Mouse (Mus musculus): Measurements from ENCODE around the gene Arid3a. TPM values are rescaled to one million over a fixed set of nuclear protein-coding genes. Genes with fewer than 3 reads are reported as not detected.
A peak's percentile ranks its signal among the peaks of the same experiment; 100 is the strongest.

The Arid3a gene
- polyA plus RNA-seq, 1 experiment from 2014 or later = 19.4 TPM

DNA sequence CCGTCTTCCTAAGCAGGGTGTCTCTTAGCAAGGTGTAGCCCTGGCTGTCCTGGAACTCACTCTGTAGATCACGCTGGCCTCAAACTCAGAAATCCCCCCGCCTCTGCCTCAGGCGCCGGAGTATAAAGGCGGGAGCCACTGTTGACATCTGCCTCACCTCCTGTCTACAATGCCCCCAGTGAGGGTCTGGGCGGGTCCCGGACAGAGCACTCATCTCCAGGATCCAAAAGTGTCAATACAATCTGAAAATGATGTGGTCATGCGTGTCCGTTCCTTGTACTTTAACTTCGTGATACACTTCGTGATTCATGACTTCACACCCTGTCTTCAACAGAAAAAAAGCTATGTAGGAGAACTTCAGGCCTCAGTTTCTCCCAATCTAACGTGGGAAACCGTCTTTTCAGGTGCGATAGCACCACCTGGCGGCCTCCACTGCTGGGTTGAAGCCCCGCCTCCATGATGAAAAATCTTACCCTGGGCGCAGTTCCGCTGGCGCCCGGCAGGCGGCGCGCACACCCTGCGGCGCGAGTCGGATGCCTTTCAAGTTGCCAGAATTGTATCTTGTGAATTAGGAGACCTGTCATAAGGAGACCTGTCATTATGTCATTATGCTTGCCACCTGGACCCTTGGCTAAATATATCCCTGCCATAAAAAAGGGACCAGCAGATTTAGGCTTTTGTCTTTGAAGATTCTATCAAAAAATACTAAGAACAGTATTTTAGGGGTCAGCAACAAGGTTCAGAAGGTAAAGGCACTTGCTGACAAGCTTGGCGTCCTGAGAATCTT, 1.7 kb upstream of the Arid3a start:
- H3K9me3 ChIP-seq (ENCODE audit: control insufficient read depth, low read length) = no peaks in the 10 kb centered on the region
- WGBS = 14% methylated on average over 29 of the region's 29 CpGs
- no peak for ATAC-seq
- H3K4me3 ChIP-seq (ENCODE audit: low read length) = no peak overlapping the region; the same call in 1 of the 2 replicates
- H3K9ac ChIP-seq (ENCODE audit: low read depth, low read length) = peak overlapping the region; percentile 100; the same call in 1 of the 2 replicates
- H3K27ac ChIP-seq (ENCODE audit: low read length) = peak overlapping the region; percentile 90
- H3K27me3 ChIP-seq (replicated peaks; ENCODE audit: control insufficient read depth, insufficient read depth, low read length) = peaks cover 24% of the 10 kb centered on the region
- 0 out of 2 replicates have a peak overlapping the region, but pooled peaks have one; percentile 86 for H3K4me2 ChIP-seq (ENCODE audit: low read depth, low read length)
- H3K36me3 ChIP-seq (ENCODE audit: control insufficient read depth, insufficient read depth, low read length) = no peaks in the 10 kb centered on the region
- H3K4me1 ChIP-seq (ENCODE audit: control insufficient read depth, insufficient read depth, low read length) = peaks cover 40% of the 10 kb centered on the region

DNA sequence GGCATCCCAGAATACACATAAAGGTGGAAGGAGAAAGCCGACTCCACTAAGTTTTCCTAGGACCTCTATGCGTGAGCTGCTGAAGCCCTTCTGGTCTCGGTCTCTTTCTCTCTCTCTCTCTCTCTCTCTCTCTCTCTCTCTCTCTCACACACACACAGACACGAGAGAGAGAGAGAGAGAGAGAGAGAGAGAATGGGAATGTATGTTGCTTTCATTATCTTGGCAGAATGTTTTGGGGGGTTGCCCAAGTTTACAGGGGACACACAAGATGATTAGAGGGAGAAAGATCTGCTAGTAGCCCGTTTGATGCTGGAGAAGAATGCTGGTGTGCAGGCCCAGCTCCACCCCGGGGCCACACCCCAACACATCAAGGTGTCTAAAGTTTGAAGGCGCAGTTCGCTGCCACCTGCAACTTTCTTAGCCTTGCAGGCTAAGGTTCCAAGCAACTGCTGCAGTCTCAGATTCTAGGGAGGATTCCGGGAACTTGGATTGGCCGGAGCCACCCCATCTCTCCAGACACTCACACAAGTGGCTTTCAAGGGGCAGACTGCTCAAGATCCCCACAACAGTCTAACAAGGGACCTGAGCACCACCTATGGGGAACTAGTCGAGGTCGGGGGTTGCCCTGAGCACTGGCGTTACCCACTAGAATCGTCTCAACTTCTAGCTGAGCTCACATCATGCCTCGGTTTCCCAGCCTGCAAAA, 905 bp upstream of the Arid3a start:
- peak overlapping the region; percentile 90 for H3K27ac ChIP-seq (ENCODE audit: low read length)
- H3K4me3 ChIP-seq (ENCODE audit: low read length) = peak overlapping the region; percentile 99
- WGBS = 6% methylated on average over 14 of the region's 15 CpGs
- peak overlapping the region; percentile 100 for H3K9ac ChIP-seq (ENCODE audit: low read depth, low read length)
- peaks cover 4% of the 10 kb centered on the region; the same call in 1 of the 2 replicates for H3K36me3 ChIP-seq (ENCODE audit: control insufficient read depth, insufficient read depth, low read length)
- ATAC-seq = peak; percentile 12
- H3K4me1 ChIP-seq (ENCODE audit: control insufficient read depth, insufficient read depth, low read length) = peaks cover 41% of the 10 kb centered on the region
- H3K9me3 ChIP-seq (ENCODE audit: control insufficient read depth, low read length) = no peaks in the 10 kb centered on the region
- H3K27me3 ChIP-seq (replicated peaks; ENCODE audit: control insufficient read depth, insufficient read depth, low read length) = peaks cover 17% of the 10 kb centered on the region
- H3K4me2 ChIP-seq (ENCODE audit: low read depth, low read length) = peak overlapping the region; percentile 86

DNA sequence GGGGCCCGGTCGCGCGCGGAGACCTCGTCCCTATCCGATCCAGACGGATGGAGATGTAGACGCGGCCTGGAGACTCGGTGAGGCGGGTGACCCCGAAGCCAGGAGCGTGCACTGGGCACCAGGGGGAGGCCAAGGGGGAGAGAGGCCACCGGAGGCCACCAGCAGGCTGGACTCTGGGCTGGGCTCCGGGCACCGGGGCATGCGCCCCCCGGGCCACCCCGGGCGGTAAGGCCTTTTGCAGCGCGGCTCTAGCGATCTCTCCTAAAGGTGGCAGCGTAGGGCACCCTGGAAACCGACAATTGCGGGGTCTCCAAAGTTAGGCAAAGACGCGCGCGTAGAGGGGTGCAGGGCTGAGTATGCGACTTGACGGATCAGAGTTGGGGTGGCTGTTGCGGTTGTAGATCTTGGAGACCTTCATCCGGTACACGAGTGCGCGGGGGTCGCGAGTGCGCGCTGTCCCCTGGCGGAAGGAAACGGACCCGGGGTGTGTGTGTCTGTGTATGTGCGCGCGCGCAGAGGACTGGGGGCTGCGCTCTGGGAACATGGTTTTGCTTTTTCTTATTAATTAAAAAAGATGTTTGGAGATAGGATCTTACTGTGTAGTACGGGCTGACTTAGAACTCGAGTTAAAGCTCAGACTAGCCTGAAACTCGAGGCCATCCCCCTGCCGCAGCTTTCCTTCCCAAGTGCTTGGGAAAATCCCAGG, 634 bp downstream of the Arid3a start:
- peak overlapping the region; percentile 99 for H3K4me3 ChIP-seq (ENCODE audit: low read length)
- under 1% methylated on average over 54 of the region's 54 CpGs for WGBS
- peak overlapping the region; percentile 99 for H3K27ac ChIP-seq (ENCODE audit: low read length)
- H3K27me3 ChIP-seq (replicated peaks; ENCODE audit: control insufficient read depth, insufficient read depth, low read length) = peaks cover 2% of the 10 kb centered on the region
- peak; percentile 49 for ATAC-seq
- H3K4me1 ChIP-seq (ENCODE audit: control insufficient read depth, insufficient read depth, low read length) = peaks cover 47% of the 10 kb centered on the region
- peak overlapping the region; percentile 100 for H3K9ac ChIP-seq (ENCODE audit: low read depth, low read length)
- peak overlapping the region; percentile 83 for H3K4me2 ChIP-seq (ENCODE audit: low read depth, low read length)
- H3K9me3 ChIP-seq (ENCODE audit: control insufficient read depth, low read length) = no peaks in the 10 kb centered on the region
- H3K36me3 ChIP-seq (ENCODE audit: control insufficient read depth, insufficient read depth, low read length) = peaks cover 17% of the 10 kb centered on the region; the same call in 1 of the 2 replicates

DNA sequence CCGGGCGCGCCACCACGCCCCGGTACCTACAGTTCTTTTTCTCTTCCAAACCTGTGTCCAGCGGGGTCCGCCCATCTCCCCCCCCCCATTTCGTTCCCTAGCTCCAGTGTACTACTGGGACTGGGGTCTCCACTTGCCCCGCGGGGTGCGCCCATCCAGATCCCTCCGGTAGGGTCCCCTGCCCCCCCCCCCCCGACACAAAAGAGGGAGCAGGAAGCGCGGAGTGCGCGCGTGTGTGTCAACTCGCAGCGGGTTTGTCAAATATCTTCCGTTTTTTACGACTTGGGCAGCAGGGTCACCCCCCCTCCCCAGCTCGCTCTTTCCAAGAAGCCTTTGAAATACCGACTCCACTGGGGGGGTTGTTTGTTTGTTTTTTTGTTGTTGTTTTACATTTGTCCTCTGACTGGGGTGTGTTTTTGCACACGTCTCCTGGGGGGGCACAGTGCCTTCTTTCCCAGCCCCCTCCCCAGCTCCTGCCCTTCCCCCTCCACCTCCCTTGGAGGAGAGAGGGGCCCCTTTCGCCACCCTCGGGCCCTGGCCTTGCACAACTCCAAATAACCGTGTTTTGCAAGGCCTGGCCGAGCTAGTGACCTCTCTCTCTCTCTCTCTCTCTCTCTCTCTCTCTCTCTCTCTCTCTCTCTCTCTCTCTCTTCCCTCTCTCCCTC, 1.3 kb downstream of the Arid3a start:
- peaks cover 53% of the 10 kb centered on the region for H3K4me1 ChIP-seq (ENCODE audit: control insufficient read depth, insufficient read depth, low read length)
- H3K4me3 ChIP-seq (ENCODE audit: low read length) = peak overlapping the region; percentile 99
- no peaks in the 10 kb centered on the region for H3K9me3 ChIP-seq (ENCODE audit: control insufficient read depth, low read length)
- H3K4me2 ChIP-seq (ENCODE audit: low read depth, low read length) = peak overlapping the region; percentile 83
- peak overlapping the region; percentile 99 for H3K27ac ChIP-seq (ENCODE audit: low read length)
- WGBS = under 1% methylated on average over 29 of the region's 29 CpGs
- no peak for ATAC-seq
- peak overlapping the region; percentile 100 for H3K9ac ChIP-seq (ENCODE audit: low read depth, low read length)
- H3K36me3 ChIP-seq (ENCODE audit: control insufficient read depth, insufficient read depth, low read length) = peaks cover 17% of the 10 kb centered on the region; the same call in 1 of the 2 replicates
- H3K27me3 ChIP-seq (replicated peaks; ENCODE audit: control insufficient read depth, insufficient read depth, low read length) = no peaks in the 10 kb centered on the region

DNA sequence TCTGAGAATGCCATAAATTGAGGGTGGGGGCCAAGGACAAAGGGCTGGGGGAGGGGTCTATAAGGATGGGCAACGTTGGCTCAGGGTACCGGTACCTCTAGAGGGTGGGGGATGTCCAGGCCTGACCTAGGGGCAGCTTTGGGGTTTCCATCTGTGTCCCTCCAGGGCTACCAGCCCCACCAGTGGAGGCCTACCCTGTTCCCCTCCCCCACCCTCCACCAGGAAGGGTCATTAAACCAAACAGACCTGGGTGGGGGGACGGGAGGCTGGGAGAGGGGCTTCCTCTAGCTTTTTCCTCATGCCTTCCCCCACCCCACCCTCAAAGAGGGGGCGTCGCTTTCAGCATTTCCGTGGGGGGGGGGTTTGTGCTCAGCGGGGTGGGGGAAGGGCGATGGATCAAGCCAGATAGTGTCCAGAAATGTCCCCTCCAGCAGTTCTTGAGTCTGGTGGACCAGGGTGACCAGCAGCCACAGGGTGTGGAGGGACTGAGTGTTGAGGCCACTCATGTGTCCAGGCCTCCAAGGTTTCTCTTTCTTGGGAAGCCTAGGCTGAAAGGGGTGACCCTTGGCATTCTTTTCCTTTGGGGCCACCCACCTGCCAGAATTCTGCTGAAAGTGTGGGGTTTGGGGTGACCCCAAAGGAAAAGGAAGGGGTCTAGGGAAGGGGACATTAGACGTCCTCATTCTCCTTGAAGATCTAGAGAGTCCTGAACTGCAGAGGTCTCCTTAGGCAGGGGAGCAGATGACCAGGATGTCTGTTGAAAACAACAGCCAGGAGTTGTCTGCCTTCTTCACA, 2.3 kb downstream of the Arid3a start:
- H3K9ac ChIP-seq (ENCODE audit: low read depth, low read length) = peak overlapping the region; percentile 100
- no peak for ATAC-seq
- H3K4me1 ChIP-seq (ENCODE audit: control insufficient read depth, insufficient read depth, low read length) = peaks cover 63% of the 10 kb centered on the region

DNA sequence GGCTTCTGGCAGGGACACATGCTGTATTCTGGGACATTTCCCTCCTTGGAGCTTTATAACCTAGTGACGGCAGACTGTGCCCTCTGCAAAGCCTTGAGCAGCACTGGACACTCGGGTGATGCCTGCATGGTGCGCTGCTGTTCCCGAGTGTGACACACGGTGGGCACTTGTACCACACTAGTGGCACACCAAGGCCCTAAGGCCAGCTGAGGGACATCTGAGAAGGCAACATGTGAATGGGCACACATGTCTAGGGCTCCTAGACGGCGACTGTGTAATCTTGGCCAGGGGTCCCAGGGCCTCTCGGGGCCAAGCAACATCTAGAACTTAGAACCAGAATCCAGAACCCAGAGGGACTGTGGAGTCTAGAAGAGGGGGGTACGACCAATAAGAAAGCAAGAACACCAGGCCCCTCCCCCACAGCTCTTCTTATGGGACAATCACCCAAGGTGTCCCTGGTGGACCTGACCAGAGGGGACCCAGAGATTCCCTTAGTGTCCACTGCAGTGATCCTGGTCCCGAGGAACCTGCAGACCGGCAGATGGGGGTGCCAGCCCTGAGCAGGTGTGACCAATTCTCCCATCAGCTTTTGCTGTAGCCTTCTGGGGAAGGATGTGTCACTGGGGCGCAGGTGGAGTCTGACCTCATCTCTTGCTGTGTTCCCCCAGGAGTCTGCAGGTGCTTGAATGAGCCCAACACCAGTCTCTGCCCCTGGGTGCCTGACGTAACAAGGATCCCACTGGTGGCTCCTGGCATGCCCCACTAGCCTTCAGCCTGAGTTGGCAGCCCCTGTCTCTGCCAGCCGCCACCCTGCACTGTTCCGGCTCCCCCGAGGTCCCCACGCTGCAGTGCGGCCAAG, 3.4 kb downstream of the Arid3a start:
- WGBS = 86% methylated on average over 18 of the region's 18 CpGs
- ATAC-seq = no peak
- H3K9ac ChIP-seq (ENCODE audit: low read depth, low read length) = peak overlapping the region; percentile 100; the same call in 1 of the 2 replicates
- H3K4me2 ChIP-seq (ENCODE audit: low read depth, low read length) = peak overlapping the region; percentile 83
- peaks cover 21% of the 10 kb centered on the region; the same call in 1 of the 2 replicates for H3K36me3 ChIP-seq (ENCODE audit: control insufficient read depth, insufficient read depth, low read length)
- peaks cover 73% of the 10 kb centered on the region for H3K4me1 ChIP-seq (ENCODE audit: control insufficient read depth, insufficient read depth, low read length)
- H3K4me3 ChIP-seq (ENCODE audit: low read length) = no peak overlapping the region; the same call in 1 of the 2 replicates
- no peaks in the 10 kb centered on the region for H3K9me3 ChIP-seq (ENCODE audit: control insufficient read depth, low read length)
- no peaks in the 10 kb centered on the region for H3K27me3 ChIP-seq (replicated peaks; ENCODE audit: control insufficient read depth, insufficient read depth, low read length)
- H3K27ac ChIP-seq (ENCODE audit: low read length) = 0 out of 2 replicates have a peak overlapping the region, but pooled peaks have one; percentile 15

More for the DNA sequence above, 2.3 kb downstream of the Arid3a start:
- Histone ChIP-seq H3K27me3 (replicated peaks; ENCODE audit: control insufficient read depth, insufficient read depth, low read length) (no peaks in the 10 kb centered on the region), H3K4me3 (ENCODE audit: low read length) (peak overlapping the region; percentile 99), H3K36me3 (ENCODE audit: control insufficient read depth, insufficient read depth, low read length) (peaks cover 21% of the 10 kb centered on the region; the same call in 1 of the 2 replicates), H3K27ac (ENCODE audit: low read length) (peak overlapping the region; percentile 99), H3K9me3 (ENCODE audit: control insufficient read depth, low read length) (no peaks in the 10 kb centered on the region), H3K4me2 (ENCODE audit: low read depth, low read length) (peak overlapping the region; percentile 83)
- WGBS = 23% methylated on average over 9 of the region's 9 CpGs

DNA sequence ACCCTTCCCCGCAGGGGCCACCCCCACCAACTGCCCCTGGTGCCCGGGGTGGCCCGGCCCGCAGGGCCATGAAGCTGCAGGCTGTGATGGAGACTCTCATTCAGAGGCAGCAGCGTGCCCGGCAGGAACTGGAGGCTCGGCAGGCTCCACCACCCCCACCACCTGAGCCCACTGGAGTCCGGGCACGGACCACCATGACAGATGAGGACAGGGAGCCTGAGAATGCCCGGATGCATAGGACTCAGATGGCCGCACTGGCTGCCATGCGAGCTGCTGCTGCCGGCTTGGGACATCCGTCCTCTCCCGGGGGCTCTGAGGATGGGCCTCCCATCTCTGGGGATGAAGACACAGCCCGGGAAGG, 4.0 kb downstream of the Arid3a start:
- WGBS = 90% methylated on average over 16 of the region's 16 CpGs
- Histone ChIP-seq H3K9me3 (ENCODE audit: control insufficient read depth, low read length) (no peaks in the 10 kb centered on the region), H3K4me2 (ENCODE audit: low read depth, low read length) (no peak overlapping the region), H3K9ac (ENCODE audit: low read depth, low read length) (peak overlapping the region; percentile 43; the same call in 1 of the 2 replicates), H3K27ac (ENCODE audit: low read length) (no peak overlapping the region), H3K4me3 (ENCODE audit: low read length) (no peak overlapping the region), H3K4me1 (ENCODE audit: control insufficient read depth, insufficient read depth, low read length) (peaks cover 72% of the 10 kb centered on the region), H3K27me3 (replicated peaks; ENCODE audit: control insufficient read depth, insufficient read depth, low read length) (no peaks in the 10 kb centered on the region), H3K36me3 (ENCODE audit: control insufficient read depth, insufficient read depth, low read length) (peaks cover 21% of the 10 kb centered on the region; the same call in 1 of the 2 replicates)
- ATAC-seq = no peak
